Mouse (Mus musculus): Measurements from ENCODE around the gene Irgq.
A peak's percentile ranks its signal among the peaks of the same experiment; 100 is the strongest.
"Not testable (repeated sequence)": the region's sequence is repeated elsewhere in the genome, so short reads cannot be mapped to it uniquely, and the experiment has no call there.

Irgq gene

DNA sequence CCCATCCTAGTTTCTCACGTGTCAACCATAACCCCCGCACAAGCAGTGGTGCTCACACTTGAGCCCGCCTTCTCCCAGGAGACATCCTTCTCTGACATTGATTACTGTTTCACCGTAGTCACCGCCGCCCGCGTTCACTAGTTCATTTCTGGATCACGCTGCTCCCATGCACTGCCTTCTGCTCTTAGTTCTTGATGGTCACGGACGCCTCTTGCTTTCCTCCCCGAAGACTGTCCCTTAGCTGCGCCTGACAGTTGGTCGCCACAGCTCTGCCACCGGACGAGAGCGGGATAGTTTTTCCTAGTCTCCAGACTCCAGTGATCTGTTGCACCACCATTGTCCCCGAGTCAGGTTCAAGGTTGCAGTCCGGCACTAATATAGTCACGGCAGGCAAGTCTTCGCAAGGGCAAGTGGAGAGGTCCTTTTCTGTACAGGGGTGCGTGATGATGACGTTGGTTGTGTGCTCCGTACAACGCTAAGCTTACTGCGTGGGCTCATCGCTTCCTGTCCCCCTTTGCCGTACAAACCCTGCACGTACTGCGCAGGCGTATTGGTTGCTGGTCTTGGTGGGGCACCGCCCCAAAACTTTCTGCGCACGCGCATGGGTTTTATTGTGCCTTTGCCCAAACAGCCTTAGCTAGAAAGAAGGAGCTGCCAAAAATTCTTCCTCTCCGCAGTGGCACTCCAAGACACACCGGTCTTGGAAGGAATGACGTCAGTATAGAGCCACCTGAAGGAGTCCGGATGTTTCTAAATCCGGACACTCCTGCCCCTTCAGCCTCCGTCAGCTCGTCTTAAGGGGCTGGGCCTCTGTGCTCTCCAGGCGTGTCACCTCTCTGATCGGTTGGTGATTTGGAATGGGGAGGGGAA, at the start of gene Irgq:
Irgq (plus strand) TSS at position 628 of the 870 bp plus-strand sequence.
- DNase-seq (ENCODE audit: low read depth, low spot score), result peak; percentile 100

DNA sequence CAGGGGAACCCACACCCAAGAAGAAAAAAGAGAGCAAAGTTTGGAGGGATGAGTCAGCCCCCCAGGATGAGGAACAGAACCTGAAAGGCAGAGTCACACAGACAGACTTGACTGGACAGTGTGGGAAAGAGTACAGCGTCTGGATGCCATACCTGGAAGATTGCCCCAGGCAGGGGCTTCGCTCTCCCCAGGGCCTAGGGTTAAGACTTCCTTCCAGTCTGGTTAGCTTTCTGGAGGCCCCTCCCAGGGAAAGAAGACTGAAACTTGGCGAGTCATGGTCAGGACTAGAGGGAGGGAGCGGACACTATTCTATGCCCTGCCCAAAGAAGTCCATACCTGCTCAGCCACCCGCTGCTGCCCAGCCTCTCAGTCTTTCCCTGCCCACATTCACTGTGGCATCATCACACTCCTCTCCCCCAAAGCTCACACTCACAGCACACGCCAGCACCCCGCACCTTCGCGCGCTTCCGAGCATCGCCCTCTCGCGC, 49.5 kb upstream of the Irgq start:
- no peak for DNase-seq (ENCODE audit: low read depth, low spot score)

DNA sequence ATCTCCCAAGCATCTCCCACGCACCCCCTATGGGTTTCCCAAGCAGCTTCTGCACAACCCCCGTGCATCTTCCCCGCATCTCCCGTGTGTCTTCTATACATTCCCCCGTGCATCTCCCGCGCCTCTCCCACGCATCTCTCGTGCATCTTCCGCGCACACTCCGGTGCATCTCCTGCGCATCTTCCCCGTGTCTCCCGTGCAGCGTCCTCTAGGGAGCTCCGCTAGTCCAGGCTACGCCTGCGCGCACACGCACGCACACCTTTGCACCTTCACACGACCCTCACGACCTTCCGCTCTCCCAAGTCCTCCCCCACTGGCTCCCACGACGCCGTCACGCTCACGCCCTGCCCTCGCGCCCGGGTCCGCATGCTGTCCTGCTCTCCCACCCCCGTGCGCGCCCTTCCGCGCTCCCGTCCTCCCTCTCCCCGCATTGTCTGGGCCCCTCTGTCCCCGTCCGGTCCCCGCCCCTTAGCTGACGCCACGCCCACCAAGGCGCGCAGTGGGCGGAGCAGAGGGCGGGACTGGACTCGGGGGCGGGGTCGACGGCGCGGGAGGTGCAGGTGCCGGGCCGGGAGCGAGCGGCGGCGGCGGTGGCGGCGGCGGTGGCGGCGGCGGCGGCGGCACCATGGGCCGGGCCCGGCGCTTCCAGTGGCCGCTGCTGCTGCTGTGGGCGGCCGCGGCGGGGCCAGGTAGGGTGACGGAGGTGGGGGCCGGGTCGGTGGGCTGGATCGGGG, 48.8 kb upstream of the Irgq start, which contains the start of gene Cadm4:
Cadm4 (plus strand) TSS at position 550 of the 734 bp plus-strand sequence.
- no peak for DNase-seq (ENCODE audit: low read depth, low spot score)

DNA sequence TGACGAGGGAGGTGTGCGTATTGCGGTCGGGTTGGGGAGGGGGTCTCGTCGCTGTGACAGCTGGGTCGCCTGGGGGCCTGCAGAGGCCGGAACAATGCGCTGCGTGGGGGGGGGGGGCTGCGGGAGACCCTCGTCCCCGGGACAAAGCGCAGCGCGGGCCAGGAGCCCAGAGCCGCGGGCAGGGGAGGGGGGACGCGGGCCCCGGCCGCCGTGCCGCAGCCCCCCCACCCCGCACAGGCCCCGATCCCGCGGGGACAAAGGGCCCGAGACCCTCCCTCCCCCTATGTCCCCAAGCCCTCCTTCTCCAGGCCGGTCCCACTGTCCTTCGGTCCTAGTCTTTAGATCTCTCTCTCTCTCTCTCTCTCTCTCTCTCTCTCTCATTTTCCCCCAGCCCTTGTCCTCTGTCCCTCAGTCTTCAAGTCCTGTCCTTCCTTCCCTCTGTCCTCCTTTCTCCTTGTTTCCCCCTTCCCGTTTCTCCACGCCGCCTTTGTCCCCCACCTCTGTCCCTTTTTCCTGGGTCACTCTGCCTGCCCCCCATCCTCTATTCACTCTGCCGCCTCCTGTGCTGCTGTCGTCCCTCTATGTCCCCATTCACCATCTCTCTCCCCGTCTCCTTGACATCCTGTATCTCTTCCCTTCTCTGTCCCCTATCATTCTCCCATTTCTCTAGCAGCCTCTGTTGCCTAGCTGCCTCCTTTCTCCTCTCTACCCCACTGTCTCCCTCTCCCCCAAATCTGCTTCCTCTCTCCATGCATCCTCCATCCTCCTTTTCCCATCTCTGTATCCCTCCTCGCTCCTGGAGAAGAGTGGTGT, 48.1 kb upstream of the Irgq start:
- DNase-seq (ENCODE audit: low read depth, low spot score), result no peak

DNA sequence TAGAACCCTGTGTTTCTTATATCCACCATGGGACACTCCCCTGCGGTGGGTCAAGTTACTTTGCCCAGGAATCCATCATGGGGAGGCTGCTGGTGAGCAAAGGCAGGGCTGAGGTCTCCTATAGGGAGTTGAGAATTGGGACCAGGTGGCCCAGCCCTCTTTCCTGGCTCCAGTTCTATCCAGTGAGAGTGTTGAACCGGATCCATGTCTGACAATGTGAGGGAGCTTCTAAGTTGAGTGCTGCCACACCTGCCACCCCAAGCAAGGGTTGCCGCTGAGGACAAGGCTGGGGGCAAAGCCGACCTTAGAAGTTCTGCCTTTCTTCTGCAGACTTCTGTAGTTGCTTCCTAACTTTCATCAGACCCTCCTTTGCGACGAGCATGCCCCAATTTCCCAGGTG, 47.2 kb upstream of the Irgq start:
- DNase-seq (ENCODE audit: low read depth, low spot score), result not testable (repeated sequence)

DNA sequence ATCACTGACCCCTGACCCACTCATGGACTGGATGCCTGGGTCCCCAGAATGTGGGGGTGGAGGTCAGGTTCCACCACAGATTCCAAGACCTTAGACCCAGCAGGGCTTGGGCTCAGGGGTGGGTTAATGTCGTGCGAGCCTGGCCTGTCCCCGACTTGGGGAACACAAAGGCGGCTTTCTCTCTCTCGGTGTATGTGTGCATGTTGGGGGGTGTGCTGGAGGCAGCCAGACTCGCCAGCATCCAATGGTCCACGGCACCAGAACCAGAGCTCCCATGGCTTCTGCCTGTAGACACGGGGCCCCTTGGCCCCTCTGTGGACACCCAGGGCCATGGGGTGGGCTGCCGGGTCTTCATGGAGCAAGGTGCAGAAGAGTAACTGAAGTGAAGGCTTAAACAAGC, 45.0 kb upstream of the Irgq start:
- no peak for DNase-seq (ENCODE audit: low read depth, low spot score)

DNA sequence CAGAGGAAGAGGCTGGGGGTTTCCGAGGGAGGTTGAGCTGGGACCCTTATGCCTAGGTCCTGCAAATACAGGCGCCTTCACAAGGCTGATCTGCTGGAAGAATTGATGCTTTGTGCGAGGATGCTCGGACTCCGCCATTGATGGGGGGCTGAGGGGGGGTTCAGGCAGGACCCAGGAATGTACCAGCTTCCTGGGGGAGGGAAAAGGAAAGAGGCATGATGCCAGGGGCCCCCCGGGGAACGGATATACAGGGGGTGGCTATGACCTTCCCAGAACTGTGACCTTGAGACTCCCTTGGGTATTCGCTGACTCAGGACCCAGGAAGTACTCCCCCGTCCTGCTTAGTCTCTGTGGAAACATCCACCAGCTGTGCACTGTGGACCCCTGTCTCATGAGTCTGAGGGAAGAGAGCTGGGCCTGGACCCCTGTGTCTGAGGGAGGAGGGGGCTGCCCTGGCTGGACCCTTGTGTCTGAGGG, 43.8 kb upstream of the Irgq start:
- no peak for DNase-seq (ENCODE audit: low read depth, low spot score)

DNA sequence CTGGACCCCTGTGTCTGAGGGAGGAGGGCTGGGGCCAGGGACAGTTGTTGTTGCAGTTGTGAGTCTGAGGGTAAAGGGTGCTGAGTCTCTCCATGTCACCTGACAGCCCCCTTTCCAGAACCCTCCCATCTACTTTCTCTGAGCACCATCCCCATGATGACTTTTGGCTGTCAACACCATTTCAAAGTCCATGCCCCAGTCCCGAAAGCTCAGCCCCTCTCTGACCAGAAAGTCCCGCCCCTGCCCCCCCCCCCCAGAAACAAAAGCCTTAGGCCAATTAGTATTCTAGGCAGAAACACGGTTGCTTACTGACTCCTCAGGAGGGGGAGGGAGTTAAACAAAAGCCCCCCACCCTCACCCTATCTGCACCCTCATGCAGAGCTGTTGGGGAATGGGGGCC, 43.1 kb upstream of the Irgq start:
- DNase-seq (ENCODE audit: low read depth, low spot score), result no peak

DNA sequence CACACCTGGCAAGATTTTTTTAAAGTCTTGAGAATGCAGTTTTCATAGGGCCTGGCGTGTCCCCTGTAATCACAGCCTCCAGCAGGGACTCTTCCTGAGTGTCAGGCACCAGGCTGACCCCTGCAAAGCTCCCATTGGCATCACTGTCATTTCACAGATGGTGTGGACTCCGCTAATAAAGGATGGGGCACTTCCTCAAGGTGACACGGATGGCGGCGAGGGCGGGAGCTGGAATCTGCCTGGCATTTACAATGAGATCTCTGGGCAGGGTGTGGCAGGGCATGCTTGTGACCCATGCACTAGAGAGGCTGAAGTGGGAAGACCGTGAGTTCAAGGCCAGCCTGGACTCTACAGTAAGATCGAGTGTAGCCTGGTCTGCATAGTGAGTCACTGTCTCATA, 42.2 kb upstream of the Irgq start:
- no peak for DNase-seq (ENCODE audit: low read depth, low spot score)

DNA sequence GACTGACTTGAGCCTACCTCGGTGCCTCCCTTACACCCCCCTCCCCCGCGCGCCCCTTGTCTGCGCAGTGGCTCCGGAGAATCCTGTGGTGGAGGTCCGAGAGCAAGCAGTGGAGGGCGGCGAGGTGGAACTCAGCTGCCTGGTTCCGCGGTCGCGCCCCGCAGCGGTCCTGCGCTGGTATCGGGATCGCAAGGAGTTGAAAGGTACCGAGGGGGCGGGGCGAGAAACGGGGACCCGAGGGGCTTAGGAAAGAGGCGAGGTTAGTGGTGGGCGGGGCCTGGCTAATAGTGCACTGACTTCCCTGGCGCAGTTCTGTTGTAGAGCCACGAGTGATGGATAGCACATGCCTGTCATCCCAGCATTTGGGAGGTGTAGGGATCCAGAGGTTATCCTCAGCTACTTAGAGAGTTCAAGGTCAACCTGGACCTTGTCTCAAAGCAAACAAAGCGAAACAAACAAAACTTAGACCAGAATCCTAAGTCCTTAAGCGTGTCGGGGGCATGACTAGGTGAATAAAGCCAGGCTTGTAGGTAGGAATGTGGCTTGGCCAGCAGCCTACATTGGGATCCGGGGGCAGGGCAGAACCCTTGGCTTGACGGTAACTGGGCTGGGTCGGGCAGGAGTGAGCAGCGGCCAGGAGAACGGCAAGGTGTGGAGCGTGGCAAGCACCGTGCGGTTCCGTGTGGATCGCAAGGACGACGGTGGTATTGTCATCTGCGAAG, 30.5 kb upstream of the Irgq start:
- DNase-seq (ENCODE audit: low read depth, low spot score), result no peak

DNA sequence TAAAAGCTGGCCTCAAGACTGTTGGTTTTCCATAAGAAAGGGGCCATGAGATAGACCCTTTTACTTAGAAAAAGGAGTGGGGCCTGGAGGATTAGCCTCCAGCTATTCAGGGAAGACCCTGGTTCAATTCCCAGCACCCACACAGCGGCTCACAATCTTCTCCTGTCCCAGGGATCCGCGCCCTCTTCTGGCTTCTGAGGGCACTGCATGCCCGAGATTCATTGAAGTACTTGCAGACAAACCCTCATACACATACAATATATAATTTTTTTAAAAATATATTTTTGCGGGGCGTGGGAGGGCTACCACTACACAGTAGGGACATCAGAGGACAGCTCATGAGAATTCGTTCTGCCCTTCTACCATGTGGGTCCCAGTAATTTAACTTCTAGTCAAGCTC, 29.6 kb upstream of the Irgq start:
- DNase-seq (ENCODE audit: low read depth, low spot score), result no peak

DNA sequence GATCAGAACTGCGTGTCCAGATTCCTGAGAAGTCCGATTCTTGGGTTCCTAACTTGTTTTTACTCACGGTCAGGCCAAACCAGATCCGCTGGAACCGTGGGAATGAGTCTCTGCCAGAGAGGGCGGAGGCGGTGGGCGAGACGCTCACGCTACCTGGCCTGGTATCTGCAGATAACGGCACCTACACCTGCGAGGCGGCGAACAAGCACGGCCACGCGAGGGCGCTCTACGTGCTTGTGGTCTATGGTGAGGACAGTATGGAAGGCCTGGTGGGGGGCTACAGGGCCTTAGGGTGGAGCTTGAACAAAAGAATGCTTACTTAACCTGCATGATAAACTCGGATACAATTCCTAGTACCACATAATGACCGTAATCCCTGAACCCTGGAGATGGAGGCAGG, 29.0 kb upstream of the Irgq start:
- DNase-seq (ENCODE audit: low read depth, low spot score), result no peak

DNA sequence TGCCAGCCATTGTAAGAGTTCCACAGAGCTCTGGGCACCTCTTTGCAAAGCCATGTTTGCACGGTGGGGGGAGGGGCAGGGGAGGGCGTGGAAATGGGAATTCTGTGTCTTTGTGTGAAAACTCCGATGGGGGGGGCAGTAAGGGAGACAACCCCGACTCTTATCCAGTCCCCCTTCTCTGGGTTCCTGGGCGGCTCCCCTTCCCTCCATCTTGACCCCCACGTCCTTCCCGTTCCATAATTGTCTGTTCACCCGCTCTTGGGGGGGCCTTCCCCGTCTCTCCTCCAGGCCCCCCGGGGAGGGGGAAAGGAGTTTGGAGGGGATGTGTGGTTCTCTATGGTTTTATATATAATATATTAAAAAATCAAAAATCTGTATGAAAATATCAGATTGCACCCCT, 26.5 kb upstream of the Irgq start:
- DNase-seq (ENCODE audit: low read depth, low spot score), result no peak

DNA sequence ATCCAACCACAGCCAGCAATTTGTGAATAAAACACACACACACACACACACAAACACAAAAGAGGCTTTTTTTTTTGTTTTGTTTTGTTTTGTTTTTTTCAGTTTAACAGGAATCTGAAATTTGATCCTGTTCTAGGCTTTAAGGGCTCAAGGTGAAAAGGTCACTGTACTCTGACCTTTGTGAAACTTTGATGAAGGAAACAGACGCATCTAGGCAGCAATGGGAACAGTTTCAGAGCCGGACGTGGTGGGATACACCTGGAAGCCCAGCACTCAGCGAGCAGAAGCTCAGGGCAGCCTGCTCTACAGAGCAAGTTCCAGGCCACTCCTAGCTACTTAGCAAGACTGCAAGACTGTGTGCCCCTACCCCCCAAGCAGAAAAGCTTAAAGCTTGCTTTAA, 25.6 kb upstream of the Irgq start:
- no peak for DNase-seq (ENCODE audit: low read depth, low spot score)

DNA sequence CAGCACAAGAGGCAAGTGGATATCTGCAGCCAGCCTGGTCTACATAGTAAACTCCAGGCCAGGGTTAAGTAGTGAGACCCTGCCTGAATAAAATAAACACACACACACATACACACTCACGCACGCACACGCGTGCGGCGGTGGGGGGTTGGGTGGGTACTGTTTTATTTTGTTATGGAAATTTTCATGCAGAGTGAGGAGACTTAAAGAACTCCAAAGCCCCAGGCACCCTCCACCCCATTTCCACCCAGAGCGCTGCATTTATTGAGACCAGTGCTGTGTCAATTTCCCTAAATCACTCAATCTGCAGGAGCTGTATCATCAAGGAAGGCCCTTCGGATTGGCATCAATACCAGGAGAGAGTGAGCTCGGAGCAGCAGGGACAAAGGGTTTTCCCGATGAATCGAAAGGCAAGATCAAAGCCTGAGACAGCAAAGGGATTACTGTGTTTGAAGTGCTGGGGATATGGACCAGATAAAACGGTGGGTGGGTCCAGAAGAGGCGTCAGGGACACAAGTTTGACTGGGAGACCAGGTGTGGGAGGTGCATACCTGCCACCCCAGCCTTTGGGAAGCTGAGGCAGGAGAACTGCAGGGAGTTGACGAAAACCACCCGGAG, 24.9 kb upstream of the Irgq start:
- DNase-seq (ENCODE audit: low read depth, low spot score), result no peak

DNA sequence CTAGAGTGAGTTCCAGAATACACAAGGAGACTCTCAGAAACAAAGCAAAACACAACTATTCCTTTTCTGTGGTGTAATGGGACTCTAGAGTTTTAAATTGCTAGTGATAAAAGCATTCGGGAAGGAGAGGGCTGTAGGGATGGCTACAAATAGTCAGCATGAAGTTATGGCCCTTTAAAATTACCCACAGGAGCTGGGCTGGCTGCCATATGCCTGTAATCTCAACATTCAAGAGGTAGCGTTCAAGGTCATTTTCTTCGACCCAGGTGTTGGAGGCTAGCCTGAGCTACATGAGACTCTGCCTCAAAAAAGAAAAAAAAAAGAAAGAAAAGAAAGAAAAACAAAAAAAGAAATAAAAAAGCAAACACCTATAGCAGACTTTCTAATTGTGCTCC, 24.4 kb upstream of the Irgq start:
- DNase-seq (ENCODE audit: low read depth, low spot score), result no peak

DNA sequence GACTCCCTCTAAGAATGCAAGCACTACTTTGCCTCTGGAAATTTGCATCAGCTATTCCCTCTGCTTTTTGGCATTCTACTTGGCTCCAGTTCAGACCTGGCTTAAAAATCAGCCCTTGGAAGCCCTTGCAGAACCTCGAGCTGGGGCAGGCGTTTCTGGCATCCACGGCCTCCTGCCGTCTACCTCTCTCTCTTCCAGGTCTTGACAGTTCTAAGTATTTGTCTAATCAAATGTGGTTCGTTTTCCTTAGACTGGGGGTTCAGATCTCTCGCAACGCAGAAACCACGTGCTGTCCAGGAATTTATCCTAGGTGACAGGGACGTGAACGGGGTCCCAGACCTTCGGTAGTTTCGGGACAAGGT, 24.0 kb upstream of the Irgq start:
- no peak for DNase-seq (ENCODE audit: low read depth, low spot score)

DNA sequence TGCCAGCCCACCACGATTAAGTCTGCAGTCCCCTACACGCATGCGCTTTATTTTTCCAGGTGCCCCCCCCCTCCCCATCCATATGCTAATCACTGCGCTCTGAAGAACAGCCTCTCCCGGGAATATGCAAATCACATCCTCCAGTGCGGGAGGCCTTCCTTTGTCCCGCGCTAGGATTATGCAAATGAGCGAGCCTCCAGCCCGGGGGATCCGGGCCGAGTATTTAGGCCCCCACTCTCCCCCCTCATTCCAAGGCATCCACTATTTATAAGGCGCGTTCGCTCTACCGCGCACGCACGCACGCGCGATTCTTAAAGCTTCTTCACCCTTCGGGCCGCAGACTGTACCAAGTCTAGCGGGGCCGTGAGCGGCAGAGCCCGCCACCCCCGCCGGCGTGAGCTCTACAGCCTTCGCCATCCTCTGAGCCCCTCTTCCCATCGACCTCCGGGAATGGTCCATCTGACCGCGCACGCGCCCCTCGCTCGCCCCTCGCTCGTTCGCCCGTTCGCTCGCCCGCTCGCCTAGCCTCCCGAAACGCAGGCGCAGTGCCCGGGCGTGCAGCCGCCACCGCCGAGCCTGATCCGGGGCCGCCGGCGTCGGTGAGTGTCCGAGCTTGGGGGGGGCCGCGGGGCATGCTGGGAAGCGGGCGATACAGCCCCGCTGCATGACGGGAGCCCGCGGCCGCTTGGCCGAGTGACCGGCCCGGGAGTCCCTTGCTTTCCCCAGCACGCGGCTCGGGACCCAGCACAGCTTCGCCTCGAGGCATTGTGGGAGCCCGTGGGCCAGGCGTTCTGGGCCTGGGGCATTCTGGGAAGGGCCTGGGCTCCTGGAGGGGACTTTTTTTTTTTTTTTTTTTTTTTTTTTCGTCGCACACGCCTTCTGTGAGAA, 23.4 kb upstream of the Irgq start, which contains the start of gene Zfp428:
Zfp428 (plus strand) TSS at position 169 of the 888 bp plus-strand sequence.
- peak; percentile 89 for DNase-seq (ENCODE audit: low read depth, low spot score)

DNA sequence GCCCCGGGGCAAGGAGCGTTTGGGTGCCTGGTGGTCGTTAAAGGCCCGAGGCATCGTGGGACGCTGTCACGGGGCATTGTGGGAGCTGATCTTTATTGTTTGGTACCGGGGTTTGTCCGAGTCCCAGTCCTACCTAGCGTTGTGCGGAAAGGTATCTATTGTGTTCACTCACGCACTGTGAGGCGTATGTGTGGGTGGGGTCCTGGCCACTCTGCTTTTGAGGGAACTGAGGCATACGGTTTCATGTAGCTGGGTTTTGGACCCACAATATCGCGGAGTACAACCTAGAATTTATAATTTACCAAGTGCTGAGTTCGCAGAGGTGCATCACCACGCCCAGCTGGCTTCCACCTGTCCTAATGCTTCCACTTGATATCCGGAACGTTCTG, 22.8 kb upstream of the Irgq start:
- DNase-seq (ENCODE audit: low read depth, low spot score), result no peak

DNA sequence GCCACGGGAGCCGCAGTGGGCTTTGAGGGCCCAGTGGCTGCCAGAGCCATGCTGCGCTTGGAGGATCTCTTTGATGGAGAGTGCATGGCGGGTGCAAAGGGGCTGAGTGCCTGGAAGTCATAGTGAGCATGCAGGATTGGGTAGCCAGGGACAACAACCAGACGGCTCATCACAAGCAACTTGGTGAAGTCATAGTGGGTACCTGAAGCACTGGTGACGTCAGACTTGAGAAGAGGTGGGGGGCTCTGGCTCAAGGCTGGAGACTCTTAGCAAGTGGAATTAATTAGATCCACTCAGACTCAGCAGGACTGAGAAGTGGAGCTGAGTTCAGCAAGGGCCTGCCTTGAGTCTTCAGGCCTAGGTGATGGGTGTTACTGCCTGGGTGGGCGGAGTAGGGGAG, 18.1 kb upstream of the Irgq start, which contains the start of gene AC161166.1:
AC161166.1 (minus strand) TSS at position 101 of the 400 bp plus-strand sequence.
- no peak for DNase-seq (ENCODE audit: low read depth, low spot score)
